Mouse (Mus musculus) inflammation-experienced regulatory T-cells, adult 6 months (primary cell): ENCODE results near the gene Olfr961. TPM values are rescaled to one million over a fixed set of nuclear protein-coding genes. Genes with fewer than 3 reads are reported as not detected.

Experiments used
- ATAC-seq: one replicate; pipeline ENCODE4 v1.8.0; 2017
- polyA plus RNA-seq, 3 experiments: library from polyadenylated mRNA; unstranded; fragments of 100-300 nt; shearing (Covaris generic); gene quantifications; one replicate each; pipeline ENCODE4 v1.2.1; 2017

The Olfr961 gene
- not detected for polyA plus RNA-seq

GRCm38 (mm10) chr9:39644785-39645184 is at the start of gene Olfr961:
Gene Olfr961 (plus strand): TSS chr9:39645085.
- ATAC-seq: no peak

GRCm38 (mm10) chr9:39602536-39603332 is 42.2 kb upstream of the Olfr961 start:
- no peak for ATAC-seq

- ATAC-seq: no peak
These were observed 41.5 kb upstream of the Olfr961 start for GRCm38 (mm10) chr9:39603333-39603845.

- ATAC-seq: no peak
These were observed 40.9 kb upstream of the Olfr961 start, which contains the start of gene AW551984 for GRCm38 (mm10) chr9:39603999-39604453. Gene AW551984 (minus strand): TSS chr9:39604403.

- no peak for ATAC-seq
These were observed 36.4 kb upstream of the Olfr961 start for GRCm38 (mm10) chr9:39608497-39608896.

- ATAC-seq: no peak
These were observed 34.5 kb upstream of the Olfr961 start, which contains the start of gene Olfr148 for GRCm38 (mm10) chr9:39610355-39610754. Gene Olfr148 (plus strand): TSS chr9:39610655.

GRCm38 (mm10) chr9:39611953-39612352 is 32.9 kb upstream of the Olfr961 start:
- no peak for ATAC-seq

GRCm38 (mm10) chr9:39621073-39621472 is 23.8 kb upstream of the Olfr961 start, which contains the start of gene Olfr960:
Gene Olfr960 (plus strand): TSS chr9:39621373.
- ATAC-seq: no peak

- ATAC-seq: no peak
These were observed 21.1 kb upstream of the Olfr961 start for GRCm38 (mm10) chr9:39623783-39624182.

GRCm38 (mm10) chr9:39624711-39625110 is 20.2 kb upstream of the Olfr961 start:
- no peak for ATAC-seq

- ATAC-seq: no peak
These were observed 15.8 kb upstream of the Olfr961 start for GRCm38 (mm10) chr9:39629069-39629468.

GRCm38 (mm10) chr9:39633913-39634594 is 10.8 kb upstream of the Olfr961 start:
- no peak for ATAC-seq

- no peak for ATAC-seq
These were observed 2.5 kb downstream of the Olfr961 start for GRCm38 (mm10) chr9:39647382-39647781.

- no peak for ATAC-seq
These were observed 10.0 kb downstream of the Olfr961 start for GRCm38 (mm10) chr9:39654756-39655396.

GRCm38 (mm10) chr9:39666905-39667304 is 22.0 kb downstream of the Olfr961 start, which contains the start of gene Olfr963:
Gene Olfr963 (plus strand): TSS chr9:39667205.
- ATAC-seq: no peak

- no peak for ATAC-seq
These were observed 24.8 kb downstream of the Olfr961 start for GRCm38 (mm10) chr9:39669723-39670122.

GRCm38 (mm10) chr9:39674820-39675219 is 29.9 kb downstream of the Olfr961 start:
- ATAC-seq: no peak

GRCm38 (mm10) chr9:39678557-39678956 is 33.7 kb downstream of the Olfr961 start:
- no peak for ATAC-seq

GRCm38 (mm10) chr9:39679280-39679679 is 34.4 kb downstream of the Olfr961 start:
- ATAC-seq: no peak
